Mouse (Mus musculus) brain, adult 2 months (tissue): Measurements from ENCODE around the gene Mrpl23.
A peak's percentile ranks its signal among the peaks of the same experiment; 100 is the strongest.

Source experiments
- DNase-seq: peaks from one replicate; pipeline ENCODE4 v3.0.0; 2011; ENCODE audit warnings: low read depth, low spot score

The Mrpl23 gene

DNA sequence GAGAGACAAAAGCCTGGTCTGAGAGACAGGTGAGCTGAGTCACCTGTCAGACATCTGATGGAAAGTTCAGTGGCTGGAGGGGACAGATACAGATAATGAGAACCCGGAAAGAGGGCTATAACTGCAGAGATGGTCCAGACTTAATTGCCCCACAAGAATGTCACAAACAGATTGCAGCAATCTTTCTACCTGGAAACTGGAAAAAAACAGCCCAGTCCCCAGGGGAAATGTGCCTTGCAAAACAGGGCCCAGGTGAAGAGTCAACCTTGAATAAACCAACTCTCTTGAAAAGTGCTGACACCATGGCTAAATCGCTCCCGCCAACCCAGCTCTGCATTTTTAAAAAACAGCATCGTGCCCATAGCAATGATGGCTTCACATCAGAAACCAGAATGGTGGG, 12.2 kb upstream of the Mrpl23 start:
- no peak for DNase-seq

GRCm38 (mm10) chr7:142522352-142522751, 10.1 kb upstream of the Mrpl23 start:
- DNase-seq: peak; percentile 28

- DNase-seq: no peak
Observed at GRCm38 (mm10) chr7:142523200-142523990, 9.1 kb upstream of the Mrpl23 start.

DNA sequence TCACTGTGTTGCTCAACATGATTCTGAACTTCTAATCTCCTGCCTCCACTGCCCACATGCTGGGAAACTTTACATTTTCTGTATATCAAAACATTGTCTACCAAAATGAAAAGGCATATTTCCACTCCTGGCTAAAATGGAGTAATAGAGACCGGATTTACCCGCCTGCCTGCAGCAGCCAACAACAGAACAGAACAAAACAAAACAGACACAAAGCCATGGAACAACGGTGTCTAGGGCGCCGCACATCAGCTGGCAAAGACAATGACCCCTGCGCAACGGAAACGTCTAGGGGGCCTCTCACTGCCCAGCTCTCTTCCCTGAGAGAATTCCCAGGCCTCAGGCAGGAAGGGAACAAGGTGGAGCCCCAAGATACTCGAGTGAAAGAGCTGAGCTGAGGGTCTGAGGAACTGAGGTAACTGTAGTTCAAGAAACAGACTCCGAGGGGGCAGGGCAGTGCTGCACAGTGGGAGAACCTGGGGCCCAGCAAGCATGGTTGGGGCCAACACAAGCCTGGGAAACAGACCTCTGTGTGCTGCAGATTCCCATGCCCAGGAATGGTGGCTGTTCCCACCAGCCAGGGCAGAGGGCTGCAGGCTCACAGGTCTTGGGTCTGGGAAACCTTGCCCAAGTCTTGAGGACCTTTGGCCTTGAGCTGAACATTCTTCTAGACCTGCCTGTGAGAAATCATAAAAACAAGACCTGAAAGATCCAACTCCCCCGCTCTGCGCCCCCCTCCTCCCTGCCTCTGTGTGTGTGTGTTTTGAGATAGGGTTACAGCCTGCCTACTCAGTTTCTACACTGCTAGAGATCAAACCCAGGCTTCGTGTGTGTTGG, 6.9 kb upstream of the Mrpl23 start:
- DNase-seq: no peak

- no peak for DNase-seq
Observed at GRCm38 (mm10) chr7:142529350-142529749, 3.1 kb upstream of the Mrpl23 start.

GRCm38 (mm10) chr7:142531973-142532521, 439 bp upstream of the Mrpl23 start:
- no peak for DNase-seq

GRCm38 (mm10) chr7:142533059-142533855, 771 bp downstream of the Mrpl23 start:
- peak; percentile 93 for DNase-seq

DNA sequence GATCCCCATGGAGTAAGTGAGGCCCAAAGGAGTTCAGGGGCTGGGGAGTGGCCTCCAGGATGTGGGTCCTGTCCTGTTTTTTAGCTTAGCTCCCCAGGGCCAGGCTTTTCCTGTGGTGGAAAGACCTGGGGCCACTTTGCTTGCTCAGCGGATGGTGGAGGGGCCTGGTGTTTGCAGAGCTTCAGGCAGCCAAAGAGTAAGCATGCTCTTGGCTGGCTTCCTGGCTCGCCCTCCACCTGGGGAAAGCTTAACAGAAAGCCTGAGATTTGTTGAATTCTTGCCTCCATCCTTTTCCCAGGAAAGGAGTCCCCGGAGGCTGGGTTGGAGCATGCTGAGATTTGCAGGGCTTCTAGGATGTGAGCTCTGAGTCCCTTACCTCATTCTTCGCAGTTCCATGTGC, 2.6 kb downstream of the Mrpl23 start:
- no peak for DNase-seq

- DNase-seq: no peak
Observed at GRCm38 (mm10) chr7:142535832-142536231, 3.3 kb downstream of the Mrpl23 start.

DNA sequence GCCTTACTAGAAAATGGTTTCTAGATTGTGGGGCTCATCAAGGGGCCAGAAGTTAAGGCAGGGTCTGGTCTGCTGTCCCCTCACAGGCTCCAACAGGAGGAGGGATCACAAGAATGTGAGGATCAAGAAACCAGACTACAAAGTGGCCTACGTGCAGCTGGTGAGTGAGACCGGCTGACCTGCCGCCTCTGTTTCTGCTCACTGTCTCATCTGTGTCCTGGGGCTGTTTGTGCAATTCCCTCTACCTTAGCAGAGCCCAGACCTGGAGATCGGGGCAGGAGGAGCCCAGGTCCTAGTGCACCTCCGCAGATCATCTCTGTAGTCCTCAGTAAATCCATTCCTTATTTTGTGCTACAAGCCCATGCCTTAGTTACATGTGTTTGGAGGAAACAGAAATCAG, 4.7 kb downstream of the Mrpl23 start:
- no peak for DNase-seq

GRCm38 (mm10) chr7:142537879-142538278, 5.4 kb downstream of the Mrpl23 start:
- DNase-seq: peak; percentile 69

DNA sequence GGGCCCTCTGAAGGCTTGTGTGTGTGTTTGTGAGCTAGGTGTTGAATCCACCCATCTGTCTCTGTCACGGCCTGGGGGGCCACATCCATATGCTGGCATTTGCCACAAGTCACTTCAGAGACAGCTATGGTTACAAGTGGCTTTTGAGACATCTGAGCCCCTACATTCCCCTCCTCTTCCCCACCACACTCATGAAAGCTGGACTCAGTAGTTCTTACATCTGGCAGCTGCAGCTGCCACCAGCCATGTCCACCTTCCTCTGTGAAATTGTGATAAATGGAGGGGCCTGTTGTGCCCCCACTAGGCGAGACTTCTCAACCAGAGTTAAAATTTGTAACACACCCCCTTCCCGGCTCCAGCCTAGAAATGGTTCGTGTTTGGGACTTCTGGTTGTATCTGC, 5.8 kb downstream of the Mrpl23 start:
- no peak for DNase-seq

- DNase-seq: peak; percentile 22
Observed at GRCm38 (mm10) chr7:142538766-142539165, 6.3 kb downstream of the Mrpl23 start.

GRCm38 (mm10) chr7:142539828-142540227, 7.3 kb downstream of the Mrpl23 start:
- DNase-seq: no peak

- no peak for DNase-seq
Observed at GRCm38 (mm10) chr7:142542771-142543303, 10.4 kb downstream of the Mrpl23 start.

- DNase-seq: no peak
Observed at GRCm38 (mm10) chr7:142545967-142546366, 13.5 kb downstream of the Mrpl23 start.

DNA sequence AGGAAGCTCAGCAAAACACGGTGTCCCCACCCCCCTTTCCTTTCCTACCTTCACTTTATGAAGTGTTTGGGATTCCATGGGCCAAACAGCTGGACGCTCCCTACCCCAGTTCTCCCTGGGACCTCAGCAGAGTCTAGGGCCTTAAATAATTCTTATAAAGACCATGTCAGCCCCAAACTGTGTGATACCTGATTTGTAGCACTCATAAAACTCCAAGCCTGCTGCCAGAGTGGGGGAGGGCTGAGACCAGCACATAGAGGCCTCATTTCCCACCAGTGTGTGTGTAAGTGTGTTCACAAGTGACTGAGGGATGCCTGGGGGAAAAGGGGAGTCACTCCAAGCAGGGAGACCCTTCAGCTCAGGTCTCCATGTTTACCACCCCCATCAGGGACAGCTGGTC, 15.4 kb downstream of the Mrpl23 start:
- DNase-seq: no peak

GRCm38 (mm10) chr7:142548706-142549105, 16.2 kb downstream of the Mrpl23 start:
- no peak for DNase-seq

GRCm38 (mm10) chr7:142549941-142550763, 17.7 kb downstream of the Mrpl23 start:
- DNase-seq: peak; percentile 93

DNA sequence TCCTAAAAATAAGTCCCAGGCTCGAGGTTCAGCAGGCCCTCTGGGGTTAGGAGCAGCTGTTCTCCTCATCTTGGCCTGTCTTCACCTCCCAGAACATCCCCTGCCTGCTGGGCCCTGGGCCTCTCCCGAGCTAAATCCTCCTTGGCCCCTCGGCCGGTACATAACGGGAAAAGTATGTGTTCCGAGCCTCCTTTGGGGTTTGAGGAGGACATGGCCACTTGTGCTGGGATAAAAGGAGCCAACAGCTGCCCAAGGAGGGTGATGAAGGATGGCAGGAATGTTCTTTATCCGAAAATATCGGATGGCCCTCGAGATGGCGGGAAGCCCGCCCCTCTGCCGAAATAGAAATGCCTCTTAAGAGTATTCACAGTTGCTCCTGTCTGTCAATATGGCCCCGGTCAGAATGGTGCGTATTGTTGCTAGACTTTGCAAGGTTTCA, 18.5 kb downstream of the Mrpl23 start:
- DNase-seq: no peak
